Mouse (Mus musculus) thymus, postnatal 0 days (tissue): ENCODE measurements at regions not wholly inside any gene's neighbourhood (a gene's known extent, or its start where the extent isn't known, plus 50 kb on each side); places are given as distances from the start of the nearest gene placed in this dataset.

Experiments used
- DNase-seq: peaks from one replicate; pipeline ENCODE4 v3.0.0-alpha.2; 2015; ENCODE audit warnings: low spot score

DNA sequence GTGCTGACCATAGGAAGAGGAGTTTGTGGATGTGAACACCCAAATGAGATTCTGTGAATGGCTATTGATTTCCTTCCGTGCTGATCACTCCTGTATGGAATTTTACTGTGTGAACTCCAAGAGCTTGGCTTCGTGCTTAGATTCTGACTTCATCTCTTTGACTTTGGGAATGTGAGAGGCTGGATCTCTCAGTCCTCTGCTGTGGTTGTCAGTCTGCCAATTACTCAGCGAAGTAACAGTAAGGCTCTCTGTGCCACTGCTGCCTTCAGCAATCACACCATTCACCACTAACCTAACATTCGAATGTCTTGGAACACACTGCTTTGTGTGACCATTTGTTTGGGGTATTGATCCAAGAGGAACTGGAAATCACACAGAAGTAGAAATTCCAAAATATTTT is 291.5 kb downstream of the Gm21750 start:
- DNase-seq, result no peak

DNA sequence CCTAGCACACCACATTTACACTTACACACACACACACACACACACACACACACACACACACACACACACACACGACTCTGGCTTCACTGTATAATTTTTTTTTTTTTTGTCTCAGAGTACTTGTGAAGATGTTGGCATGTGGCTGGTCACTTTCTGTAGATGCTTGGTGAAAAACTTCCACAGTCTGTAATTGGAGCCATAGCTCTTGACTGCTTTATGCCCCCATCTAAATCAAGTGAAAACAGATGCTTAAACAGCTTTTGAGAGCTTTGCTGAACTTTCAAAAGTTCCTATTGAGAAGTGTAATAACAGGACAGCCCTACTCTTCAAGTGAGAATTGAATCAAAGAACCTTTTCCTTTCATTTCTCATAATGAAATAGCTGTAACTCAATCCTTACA is 317.7 kb downstream of the Gm21750 start:
- DNase-seq, result no peak

GRCm38 (mm10) chr14:73996229-73996628 is 335.2 kb downstream of the Gm21750 start:
- no peak for DNase-seq

DNA sequence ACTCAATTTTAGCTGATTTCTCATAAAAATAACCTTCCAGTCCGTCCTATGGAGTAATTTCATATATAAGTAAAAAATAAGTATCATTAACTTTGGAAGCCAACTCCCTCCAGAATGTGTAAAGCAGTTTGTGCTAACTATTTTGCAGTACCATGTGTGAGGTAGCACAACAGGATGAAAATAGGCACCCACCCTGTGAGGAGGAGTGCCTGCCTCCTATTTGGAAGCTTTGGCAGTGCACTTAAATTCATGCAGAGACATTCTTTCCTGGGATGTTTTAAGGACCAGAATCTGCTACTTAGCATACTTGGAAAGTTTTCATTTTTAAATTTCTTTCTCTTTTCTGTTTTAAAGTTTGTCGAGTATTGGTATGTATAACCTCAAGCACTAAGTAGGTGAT is 336.8 kb downstream of the Gm21750 start:
- no peak for DNase-seq

GRCm38 (mm10) chr14:73999409-73999909 is 338.4 kb downstream of the Gm21750 start:
- DNase-seq, result no peak

- DNase-seq, result no peak
Measured at GRCm38 (mm10) chr14:74006911-74007310, 345.9 kb downstream of the Gm21750 start.

DNA sequence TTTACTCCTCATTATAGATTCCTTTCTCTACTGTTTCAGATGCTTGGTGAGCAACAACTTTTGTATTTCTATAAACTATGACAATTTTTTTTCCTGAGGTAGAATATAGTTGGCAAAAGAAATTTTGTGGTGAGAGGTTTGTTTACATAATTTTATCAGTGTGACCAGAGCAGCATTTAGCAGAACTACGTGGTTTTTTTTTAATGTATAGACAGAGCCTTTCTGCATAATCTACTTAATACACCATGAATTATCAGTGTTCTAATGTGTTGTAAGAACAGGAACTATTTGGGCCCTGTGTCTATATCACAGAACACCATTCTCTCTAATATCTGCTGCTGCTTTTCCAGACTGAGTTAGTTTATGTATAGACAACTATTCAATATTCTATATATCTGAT is 350.5 kb downstream of the Gm21750 start:
- no peak for DNase-seq

- no peak for DNase-seq
Measured at GRCm38 (mm10) chr14:74019421-74019820, 358.4 kb downstream of the Gm21750 start.

DNA sequence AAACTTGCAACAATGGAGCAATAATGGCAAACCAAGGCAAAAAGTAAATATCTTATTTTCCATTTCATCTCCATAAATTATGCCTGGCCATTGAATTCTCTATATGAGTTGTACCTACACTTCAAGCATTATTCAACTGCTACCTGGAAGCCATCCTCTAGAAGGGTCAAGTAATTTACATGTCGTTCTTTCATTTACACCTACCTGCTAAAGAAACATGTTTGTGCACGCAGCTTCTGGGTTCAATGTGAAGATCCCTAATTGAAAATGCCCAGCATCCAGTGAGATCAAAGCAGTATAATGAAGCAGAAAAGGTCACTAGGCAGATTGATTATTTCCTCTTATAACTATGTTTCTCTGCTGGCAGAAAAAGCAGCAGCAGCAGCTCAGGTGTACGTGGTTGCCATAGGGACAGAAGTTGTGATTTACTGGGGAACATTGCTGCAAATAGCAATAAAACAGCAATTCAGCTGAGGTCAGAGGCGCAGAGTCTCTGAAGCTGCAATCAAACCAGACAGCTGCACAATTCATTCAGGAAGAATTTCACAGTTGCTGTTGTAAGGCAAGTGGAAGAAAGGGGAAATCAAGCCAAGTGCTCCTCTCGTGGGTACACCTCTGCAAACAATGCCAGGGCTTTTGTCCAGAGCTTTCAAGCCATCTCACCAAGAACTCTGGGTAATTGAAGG is 386.1 kb downstream of the Gm21750 start:
- no peak for DNase-seq

- DNase-seq, result no peak
Measured at GRCm38 (mm10) chr14:74047695-74048280, 386.8 kb downstream of the Gm21750 start.

GRCm38 (mm10) chr14:74048386-74048785 is 387.4 kb downstream of the Gm21750 start:
- no peak for DNase-seq

DNA sequence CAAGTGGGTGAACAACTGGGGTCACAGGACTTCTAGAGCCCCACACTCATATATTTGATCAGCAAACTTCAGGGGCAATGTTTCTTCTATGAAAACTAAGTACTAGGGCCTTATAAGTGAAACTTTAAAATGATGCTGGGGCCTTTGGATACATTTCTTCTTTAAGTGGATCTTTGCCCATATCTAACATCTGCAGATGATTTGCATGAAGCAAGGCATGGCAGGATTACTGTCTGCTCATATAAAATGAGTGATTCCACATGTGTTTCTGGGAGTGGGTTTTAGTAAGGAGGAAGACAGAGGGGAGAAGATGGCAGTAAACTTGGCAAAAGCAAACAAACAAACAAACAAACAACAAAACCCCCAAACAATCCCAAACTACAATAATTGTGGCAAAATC is 405.0 kb downstream of the Gm21750 start:
- DNase-seq, result no peak

GRCm38 (mm10) chr14:74093016-74093415 is 432.0 kb downstream of the Gm21750 start:
- DNase-seq, result no peak

- DNase-seq, result no peak
Measured at GRCm38 (mm10) chr14:74099696-74100095, 438.7 kb downstream of the Gm21750 start.

DNA sequence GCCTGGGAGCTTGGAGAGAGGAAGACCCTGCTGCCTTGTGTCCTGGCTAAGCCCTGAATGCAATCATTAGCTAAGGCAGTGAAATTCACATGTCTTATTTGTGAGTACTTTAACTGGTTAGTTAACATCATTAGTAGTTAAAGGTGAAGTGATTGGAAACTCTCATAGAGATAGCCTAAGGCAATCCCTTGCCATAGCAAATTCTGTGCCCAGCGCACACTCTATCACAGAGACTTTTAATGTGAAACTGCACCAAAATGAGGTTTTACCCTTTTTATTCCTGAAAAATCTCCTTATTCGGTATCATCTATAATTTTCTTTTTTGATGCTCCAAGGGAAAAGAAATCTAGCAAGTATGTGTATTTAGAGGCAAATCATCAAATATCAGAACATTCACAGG is 451.6 kb downstream of the Gm21750 start:
- no peak for DNase-seq

DNA sequence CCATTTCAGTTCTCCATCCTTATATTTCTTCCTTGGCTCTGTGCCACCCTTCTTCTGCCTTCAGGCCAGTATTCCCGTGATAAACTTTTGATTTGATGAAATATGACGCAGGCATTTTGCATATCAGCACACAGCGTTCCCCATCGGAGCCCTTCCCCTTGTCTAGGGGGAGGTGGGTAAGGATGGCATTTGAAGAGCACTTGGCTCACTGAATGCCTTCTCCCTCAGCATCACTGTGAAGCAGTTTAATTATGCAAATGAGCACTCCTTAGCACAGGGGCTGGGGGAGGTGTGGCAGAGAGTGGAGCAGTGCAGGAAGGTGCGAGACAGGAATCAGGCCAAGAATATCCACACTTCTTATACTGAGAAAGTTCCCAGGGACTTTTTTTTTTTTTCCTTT is 452.1 kb downstream of the Gm21750 start:
- no peak for DNase-seq

DNA sequence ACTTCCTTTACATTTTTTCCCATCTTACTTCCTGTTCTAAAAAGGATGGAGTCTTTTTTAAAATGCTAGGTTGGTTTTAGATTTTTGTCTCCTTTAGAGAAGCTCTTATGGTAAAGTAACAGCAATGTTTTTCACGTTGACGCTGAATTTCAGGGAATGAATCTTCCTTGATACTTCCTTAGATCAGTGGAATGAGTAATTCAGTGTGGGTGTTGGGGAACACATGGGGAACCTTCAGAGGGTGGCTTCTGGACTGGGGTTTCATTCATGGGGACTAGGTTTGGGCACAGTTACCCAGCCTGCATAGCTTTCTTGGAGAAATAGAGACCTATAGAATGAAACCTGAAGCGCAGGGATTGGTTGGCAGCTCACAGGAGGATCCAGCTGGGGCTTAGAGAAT is 452.5 kb downstream of the Gm21750 start:
- DNase-seq, result no peak

GRCm38 (mm10) chr14:74117686-74118085 is 456.7 kb downstream of the Gm21750 start:
- DNase-seq, result no peak

DNA sequence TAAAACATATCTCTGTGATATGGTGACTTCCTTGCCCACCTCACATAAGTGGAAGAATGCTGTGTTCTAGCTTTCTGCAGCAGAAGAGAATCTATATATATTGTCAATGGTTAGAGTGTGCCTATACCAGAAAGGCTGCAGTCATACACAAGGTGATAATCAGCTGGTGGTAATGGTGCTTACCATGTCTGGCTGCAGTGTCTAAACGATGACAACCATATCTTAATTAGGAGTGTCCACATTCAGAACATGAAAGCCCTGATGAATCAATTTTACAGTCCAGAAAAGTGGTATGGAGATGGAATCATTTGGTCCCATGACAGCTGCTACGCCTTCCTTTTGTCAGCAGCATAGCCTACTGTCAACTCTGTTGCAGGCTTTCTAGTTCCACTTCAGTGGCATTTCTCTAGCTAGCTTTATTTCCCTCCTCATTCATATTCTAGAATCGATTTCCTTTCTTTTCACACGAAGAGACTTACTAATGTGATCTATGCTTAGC is 484.2 kb downstream of the Gm21750 start:
- no peak for DNase-seq

DNA sequence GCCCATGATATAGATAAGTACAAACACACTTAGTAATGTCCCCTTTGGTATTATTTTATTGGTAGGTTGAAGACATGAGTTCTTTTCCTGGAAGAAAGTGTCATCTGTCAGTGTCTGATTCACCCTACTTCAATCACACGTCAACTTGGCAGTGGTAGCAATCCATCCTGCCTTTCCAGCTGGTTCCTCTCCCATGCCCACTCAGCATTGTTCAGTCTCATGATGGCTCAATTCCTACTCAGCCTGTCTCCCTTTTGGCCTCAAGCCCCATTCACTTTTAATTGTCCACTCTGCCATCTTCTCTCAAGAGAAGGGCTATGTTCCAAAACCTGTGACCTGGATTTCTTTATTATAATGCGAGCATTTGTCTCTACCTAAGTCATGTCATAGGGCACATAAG is 474.4 kb upstream of the Htr2a start:
- no peak for DNase-seq

GRCm38 (mm10) chr14:74169131-74169875 is 471.3 kb upstream of the Htr2a start:
- DNase-seq, result no peak

DNA sequence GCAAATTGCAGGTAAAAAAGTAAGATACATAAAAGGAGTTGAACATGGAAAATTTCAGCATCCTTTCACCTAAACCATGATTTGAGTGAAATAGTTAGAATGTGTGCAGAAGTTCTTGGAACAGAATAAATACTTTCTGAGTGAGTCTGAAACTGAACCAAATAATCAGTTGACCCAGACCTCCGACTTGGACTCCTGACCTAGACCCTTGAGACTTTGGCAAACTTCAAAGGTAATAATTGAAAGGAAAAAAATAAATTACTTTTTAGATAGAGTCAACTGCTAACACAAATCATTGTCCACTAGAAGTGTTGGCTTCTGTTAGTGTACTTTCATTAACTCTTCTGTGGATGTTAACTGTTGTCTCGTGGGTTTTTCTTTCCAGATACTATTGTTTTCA is 460.6 kb upstream of the Htr2a start:
- no peak for DNase-seq
